Mouse (Mus musculus) frontal cortex, adult 2 months (tissue): ENCODE results near the gene Btnl1. TPM values are rescaled to one million over a fixed set of nuclear protein-coding genes. Genes with fewer than 3 reads are reported as not detected.

Source experiments
- DNase-seq, 2 experiments: peaks; one replicate each; pipeline ENCODE4 v3.0.0; 2022; ENCODE audit warnings: low spot score in 1 of 2; ENCODE audit errors: extremely low spot score in 1 of 2
- polyA plus RNA-seq: library from polyadenylated mRNA; depleted of rRNA; stranded (reverse); fragments of >200 nt; gene quantifications from 2 replicates; pipeline ENCODE4 v1.2.3, GENCODE M21; 2012; rRNA removed

The Btnl1 gene
- polyA plus RNA-seq, result not detected in 2 replicates

- no peak for DNase-seq
These were observed at the start of gene Btnl1 for GRCm38 (mm10) chr17:34376847-34377246. Btnl1 (plus strand) TSS chr17:34377132.

- DNase-seq, result no peak
These were observed 47.1 kb upstream of the Btnl1 start for GRCm38 (mm10) chr17:34329807-34330206.

GRCm38 (mm10) chr17:34331200-34331599, 45.7 kb upstream of the Btnl1 start:
- DNase-seq, result no peak

DNA sequence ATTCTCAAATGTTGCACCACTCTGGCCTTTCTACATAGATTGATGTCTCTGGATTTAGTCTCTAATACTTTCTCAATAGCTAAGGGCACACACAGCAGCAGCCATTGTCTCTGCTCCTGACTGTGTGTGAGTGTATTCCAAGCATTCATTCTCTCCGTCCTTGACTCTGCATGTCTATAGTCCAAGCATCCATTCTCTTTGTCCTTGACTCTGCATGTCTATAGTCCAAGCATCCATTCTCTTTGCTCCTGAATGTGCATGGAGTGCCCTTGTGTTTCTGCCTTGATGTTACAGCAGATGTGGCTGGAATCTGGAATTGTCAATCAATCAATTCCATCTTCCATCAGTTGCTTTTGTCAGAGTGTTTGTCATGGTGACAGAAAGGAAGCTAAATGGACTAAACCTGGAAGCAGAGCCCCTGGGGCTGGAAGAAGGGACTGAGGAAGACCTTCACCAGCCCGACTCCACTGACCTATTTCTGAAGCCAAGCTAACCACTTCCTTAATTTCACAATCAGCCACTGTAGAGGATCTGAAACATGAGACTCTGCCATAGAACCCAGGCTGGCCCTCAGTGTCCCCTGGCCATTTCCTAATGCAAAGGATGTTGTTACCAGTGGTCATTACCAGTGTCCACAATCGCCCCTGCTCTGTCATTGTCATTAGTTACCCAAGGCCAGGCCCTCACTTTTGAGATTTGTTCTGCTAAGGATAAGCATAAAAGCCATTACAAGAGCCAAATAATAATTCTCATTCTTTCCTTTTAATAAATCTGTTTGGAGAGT, 36.1 kb upstream of the Btnl1 start:
- DNase-seq, result no peak

- DNase-seq, result no peak
These were observed 32.0 kb upstream of the Btnl1 start for GRCm38 (mm10) chr17:34344882-34345281.

- no peak for DNase-seq
These were observed 31.4 kb upstream of the Btnl1 start for GRCm38 (mm10) chr17:34345486-34345885.

- DNase-seq, result no peak
These were observed 30.9 kb upstream of the Btnl1 start for GRCm38 (mm10) chr17:34346041-34346440.

DNA sequence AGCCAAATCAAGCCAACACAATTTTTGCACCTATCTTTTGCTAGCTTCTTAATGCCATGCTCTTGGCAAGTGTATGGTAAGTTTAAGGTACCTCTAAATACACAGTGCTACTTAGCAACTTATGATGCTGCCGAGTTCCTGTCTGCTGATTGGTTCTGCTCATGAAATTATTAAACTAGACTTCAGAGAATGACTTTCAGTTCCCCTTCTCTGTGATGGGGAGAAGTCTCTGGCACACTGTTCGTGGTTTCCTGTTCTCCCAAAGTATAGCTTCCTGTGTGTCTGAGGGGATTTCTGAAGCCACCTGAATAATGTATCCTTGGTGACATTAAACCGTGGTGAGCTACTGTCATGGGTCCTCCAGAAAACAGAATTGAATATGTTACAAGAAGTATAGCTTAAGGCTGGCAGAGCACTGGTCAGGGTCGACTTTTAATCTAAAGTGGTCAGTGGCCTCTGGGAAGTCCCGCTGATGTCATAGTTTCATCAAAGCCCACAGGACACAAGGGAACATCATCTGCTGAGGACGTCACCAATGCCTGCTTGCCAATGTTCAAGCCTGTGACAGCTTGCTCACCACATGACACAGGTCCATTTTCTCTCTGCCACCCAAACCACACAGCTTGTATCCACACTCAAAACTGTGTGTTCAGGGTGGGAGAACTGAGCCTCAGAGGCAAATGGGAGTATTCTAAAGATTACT, 29.2 kb upstream of the Btnl1 start:
- DNase-seq, result peak; percentile 11 to 83

GRCm38 (mm10) chr17:34349429-34349828, 27.5 kb upstream of the Btnl1 start:
- DNase-seq, result peak; percentile 42 to 92

DNA sequence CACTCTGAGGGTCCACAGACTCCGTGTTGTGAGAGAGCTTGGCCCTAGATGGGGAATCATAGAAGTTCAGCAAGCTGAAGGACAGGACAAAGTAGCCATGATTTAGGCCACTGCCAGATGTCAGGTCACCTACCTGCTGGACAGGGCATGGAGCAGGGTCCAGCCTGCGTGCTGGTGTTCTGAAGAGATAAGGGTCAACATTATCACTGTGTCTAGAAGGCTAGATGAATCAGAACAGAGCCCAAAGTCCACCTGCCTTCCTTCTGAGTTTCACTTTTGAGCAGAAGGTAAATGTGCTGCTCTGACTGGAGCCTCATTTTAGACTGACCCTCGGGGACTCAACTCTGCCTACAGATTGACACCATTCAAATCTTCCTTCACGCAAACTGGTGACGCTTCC, 22.4 kb upstream of the Btnl1 start, which contains the start of gene Btnl2:
Btnl2 (plus strand) TSS at position 284 of the 400 bp plus-strand sequence.
- DNase-seq, result no peak

DNA sequence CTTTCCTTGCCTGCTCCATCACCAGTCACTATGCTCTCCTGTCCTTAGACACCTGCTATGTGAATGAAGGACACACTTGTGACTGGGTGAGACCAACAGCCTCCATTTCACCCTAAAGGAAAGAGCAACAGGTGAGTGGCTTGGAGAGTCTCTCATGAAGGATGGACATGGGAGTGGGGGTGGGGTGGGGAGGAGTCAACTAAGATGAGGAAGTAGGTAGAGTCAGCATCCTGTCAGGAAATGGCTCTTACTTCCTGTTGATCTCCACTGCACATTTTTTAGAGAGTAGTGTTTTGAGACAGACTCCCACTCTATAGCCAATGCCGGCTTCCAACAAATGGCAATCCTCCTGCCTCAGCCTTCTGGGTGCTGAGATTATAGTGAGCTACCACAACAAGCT, 22.0 kb upstream of the Btnl1 start:
- DNase-seq, result no peak

- DNase-seq, result no peak
These were observed 13.9 kb upstream of the Btnl1 start for GRCm38 (mm10) chr17:34362954-34363546.

- DNase-seq, result no peak
These were observed 13.1 kb upstream of the Btnl1 start for GRCm38 (mm10) chr17:34363676-34364310.

- DNase-seq, result no peak
These were observed 11.9 kb upstream of the Btnl1 start for GRCm38 (mm10) chr17:34365031-34365430.

DNA sequence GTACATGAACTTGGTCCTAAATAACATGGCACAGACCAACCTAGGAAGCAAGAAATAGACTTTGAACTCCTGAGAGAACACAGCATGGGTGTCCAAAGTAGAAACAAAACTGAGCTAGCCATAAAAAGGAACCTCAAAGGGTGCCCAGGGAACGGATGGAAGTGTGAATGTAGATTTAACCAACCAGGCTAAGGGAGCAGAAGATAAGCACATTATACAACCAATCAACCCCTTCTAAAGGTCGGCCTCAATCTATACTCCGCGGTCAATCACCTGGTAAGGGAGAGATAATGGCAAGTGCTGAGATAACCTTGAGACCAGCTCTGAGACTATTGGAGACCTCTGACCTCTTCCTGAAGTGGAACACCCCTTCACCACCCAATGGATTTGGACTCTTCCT, 6.4 kb upstream of the Btnl1 start:
- no peak for DNase-seq

- no peak for DNase-seq
These were observed 3.8 kb upstream of the Btnl1 start for GRCm38 (mm10) chr17:34373055-34373709.

DNA sequence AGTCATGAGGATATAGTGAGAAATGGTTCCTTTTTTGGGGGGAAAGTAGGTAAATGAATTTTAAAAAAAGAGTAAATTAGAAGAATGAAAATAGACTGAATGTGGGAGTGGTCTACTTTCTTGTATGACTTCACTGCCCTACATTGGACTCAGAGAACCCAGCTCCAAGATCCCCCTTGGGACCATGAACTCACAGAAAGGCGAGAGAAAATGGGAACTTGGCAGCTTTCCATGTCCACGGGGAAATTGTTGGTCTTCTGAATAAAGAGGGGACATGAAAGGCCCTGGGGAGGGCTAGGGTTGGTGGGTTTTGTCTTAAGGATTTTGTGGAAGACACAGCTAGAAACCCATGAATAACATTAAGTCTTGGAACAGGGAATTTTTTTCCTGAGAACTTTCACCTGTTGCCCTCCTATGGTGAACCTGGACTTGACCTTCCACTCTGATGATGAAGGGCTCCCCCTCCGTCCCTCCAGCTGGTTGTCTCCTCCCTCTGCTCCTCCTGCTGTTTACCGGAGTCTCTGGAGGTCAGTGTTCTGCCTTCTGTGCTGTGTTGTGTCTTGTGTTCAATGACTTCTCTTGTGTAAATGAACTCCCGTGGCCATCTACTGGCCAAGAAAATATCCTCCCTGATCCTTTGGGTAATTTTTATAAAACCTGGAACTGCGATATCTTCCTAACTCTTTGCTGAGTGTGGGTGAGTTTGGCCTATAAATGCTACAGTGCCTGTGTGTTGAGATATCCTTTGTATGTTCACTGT, 698 bp downstream of the Btnl1 start:
- DNase-seq, result no peak

DNA sequence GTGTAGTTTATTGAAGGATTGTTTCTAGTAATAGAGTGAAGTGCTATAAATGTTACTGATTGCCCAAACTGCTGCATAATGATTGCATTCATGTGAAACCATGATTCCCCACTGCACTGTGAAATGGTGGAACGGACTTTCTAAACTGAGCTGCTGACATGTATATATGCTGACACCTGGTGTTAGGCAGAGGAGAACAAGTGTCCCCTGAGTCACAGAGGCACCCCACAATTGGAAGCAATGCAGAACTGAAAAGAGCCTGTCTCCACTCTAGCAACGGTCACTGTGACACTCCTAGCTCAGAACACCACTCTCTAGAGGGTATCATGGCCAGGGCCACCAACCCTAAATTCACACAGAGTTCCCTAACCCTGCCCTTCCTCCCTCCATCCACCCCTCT, 1.8 kb downstream of the Btnl1 start:
- no peak for DNase-seq

GRCm38 (mm10) chr17:34379451-34379850, 2.5 kb downstream of the Btnl1 start:
- DNase-seq, result no peak

DNA sequence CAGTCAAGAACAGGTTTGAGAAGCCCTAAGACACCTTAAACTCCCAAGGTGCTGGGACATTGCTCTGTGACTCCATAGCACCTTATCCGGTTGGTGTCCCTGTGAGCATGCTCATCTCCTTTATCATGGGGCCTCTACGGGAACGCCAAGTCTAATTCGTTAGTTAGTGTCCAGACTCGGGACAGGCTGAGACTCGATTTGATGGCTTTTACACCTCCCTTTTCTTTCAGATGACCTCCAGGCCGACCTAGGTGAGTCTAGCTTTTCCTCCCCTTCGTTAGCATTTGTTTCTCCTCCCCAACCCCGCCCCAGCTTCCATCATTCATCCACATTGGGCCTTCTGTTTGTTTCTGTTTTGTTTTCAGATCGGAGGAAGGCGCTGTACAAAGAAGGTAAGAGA, 4.9 kb downstream of the Btnl1 start:
- DNase-seq, result no peak
